ENCODE assay signal across 21 mouse cellular contexts in the genomic region with DNA sequence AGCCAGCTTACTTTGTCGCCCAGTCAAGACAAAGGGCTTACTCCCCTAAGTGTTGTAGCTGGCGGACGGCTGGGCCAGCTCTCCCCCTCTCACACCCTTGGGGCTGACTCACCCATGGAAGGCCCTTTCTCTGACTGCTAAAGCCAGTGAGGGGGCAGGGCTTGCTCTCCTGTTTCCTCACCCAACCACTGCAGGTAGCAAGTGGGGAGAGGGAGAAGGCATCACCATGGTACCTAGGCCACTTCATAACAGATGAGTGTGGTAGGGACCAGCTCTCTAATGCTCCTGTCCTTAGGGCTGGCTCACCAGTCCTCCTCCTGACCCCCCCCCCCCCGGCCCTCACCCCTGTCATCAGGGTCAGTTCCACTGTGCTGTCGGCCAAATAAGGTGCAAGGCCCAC.
DNase-seq lines count a peak whose midpoint lies in the region; ATAC-seq and TF ChIP-seq lines count a peak whose summit lies in the region.
"Had no signal": no experiment of that assay in that cellular context is flagged by ENCODE, and none has a peak within 500 bp of the region (broad histone marks: within the 10 kb centered on the region; RNA-seq: fewer than 3 reads in every experiment).

No protein-coding gene starts in this region.

- DNase-seq in adrenal gland, postnatal 25 days = peak; percentile 3
- no peak for DNase-seq in adrenal gland, postnatal 36 days
- no peak for DNase-seq in hindbrain, embryonic 14.5 days (ENCODE audit: low spot score)
- no peak for DNase-seq in limb, embryonic 10.5 days (ENCODE audit: low spot score)
- no peak for DNase-seq in stomach, postnatal 0 days (ENCODE audit: low spot score)
- DNase-seq: cerebellum, adult 11 months; cerebellum, adult 8-10 months; cerebellum, postnatal 14 days; embryo, embryonic 11 days; gastrocnemius, postnatal 36 days; heart, adult 18-20 months; heart, postnatal 14 days had no signal

- H3K9me3 ChIP-seq in hindbrain, embryonic 16.5 days (ENCODE audit: control insufficient read depth, low read length) = no peaks in the 10 kb centered on the region
- H3K9me3 ChIP-seq in hindbrain, embryonic 14.5 days (ENCODE audit: control insufficient read depth, low read length) = no peaks in the 10 kb centered on the region
- H3K9me3 ChIP-seq in limb, embryonic 15.5 days = no peaks in the 10 kb centered on the region
- H3K9me3 ChIP-seq in limb, embryonic 10.5 days (replicated peaks) = no peaks in the 10 kb centered on the region
- no peaks in the 10 kb centered on the region for H3K9me3 ChIP-seq in stomach, embryonic 14.5 days (ENCODE audit: control insufficient read depth, low read depth, low read length)
- H3K9me3 ChIP-seq in stomach, postnatal 0 days (ENCODE audit: control insufficient read depth, low read length) = no peaks in the 10 kb centered on the region
- H3K9me3 ChIP-seq: embryonic facial prominence, embryonic 15.5 days; forebrain, embryonic 15.5 days; heart, embryonic 10.5 days; heart, embryonic 15.5 days; hindbrain, embryonic 15.5 days had no signal

- TF ChIP-seq EP300 in stomach, postnatal 0 days (optimal IDR thresholded peaks at IDR 0.05) = no peak

- ATAC-seq in hindbrain, embryonic 16.5 days = peak; percentile 30; the same call in 1 of the 2 replicates
- no peak for ATAC-seq in hindbrain, embryonic 14.5 days (ENCODE audit: low FRiP score)
- ATAC-seq in limb, embryonic 15.5 days (ENCODE audit: insufficient number of reproducible peaks, low FRiP score, low TSS enrichment, low read depth) = 0 out of 2 replicates have a peak, but pooled peaks have one; percentile 4
- 0 out of 2 replicates have a peak, but pooled peaks have one; percentile 28 for ATAC-seq in stomach, embryonic 14.5 days (ENCODE audit: insufficient number of reproducible peaks, insufficient read depth, low FRiP score, low read depth)
- ATAC-seq in stomach, postnatal 0 days (ENCODE audit: low FRiP score, low TSS enrichment) = no peak
- ATAC-seq: forebrain, embryonic 15.5 days had no signal

- H3K27me3 ChIP-seq in hindbrain, embryonic 16.5 days (replicated peaks; ENCODE audit: control insufficient read depth, insufficient read depth, low read length) = no peaks in the 10 kb centered on the region
- no peaks in the 10 kb centered on the region for H3K27me3 ChIP-seq in hindbrain, embryonic 14.5 days (ENCODE audit: control insufficient read depth, insufficient read depth, low read length)
- no peaks in the 10 kb centered on the region for H3K27me3 ChIP-seq in limb, embryonic 15.5 days
- H3K27me3 ChIP-seq in limb, embryonic 10.5 days (ENCODE audit: low read depth, poor library complexity, severe bottlenecking) = no peaks in the 10 kb centered on the region
- H3K27me3 ChIP-seq in stomach, embryonic 14.5 days (ENCODE audit: control insufficient read depth, insufficient read depth, low read length) = no peaks in the 10 kb centered on the region
- H3K27me3 ChIP-seq in stomach, postnatal 0 days (ENCODE audit: control insufficient read depth, insufficient read depth, low read length) = no peaks in the 10 kb centered on the region
- H3K27me3 ChIP-seq: embryonic facial prominence, embryonic 15.5 days; forebrain, embryonic 15.5 days; heart, embryonic 15.5 days; hindbrain, embryonic 15.5 days had no signal

- H3K9ac ChIP-seq in hindbrain, embryonic 16.5 days (ENCODE audit: low read depth, low read length) = no peak overlapping the region
- no peak overlapping the region for H3K9ac ChIP-seq in hindbrain, embryonic 14.5 days
- no peak overlapping the region for H3K9ac ChIP-seq in limb, embryonic 15.5 days
- no peak overlapping the region for H3K9ac ChIP-seq in stomach, embryonic 14.5 days (replicated peaks; ENCODE audit: low read depth, low read length)
- no peak overlapping the region for H3K9ac ChIP-seq in stomach, postnatal 0 days (ENCODE audit: low read length)
- H3K9ac ChIP-seq: embryonic facial prominence, embryonic 15.5 days; forebrain, embryonic 15.5 days; heart, embryonic 15.5 days; hindbrain, embryonic 15.5 days had no signal

- TF ChIP-seq CTCF in stomach, postnatal 0 days (IDR thresholded peaks at IDR 0.05; ENCODE audit: low read depth) = no peak

- H3K36me3 ChIP-seq in hindbrain, embryonic 16.5 days (ENCODE audit: control insufficient read depth, insufficient read depth, low read length) = no peaks in the 10 kb centered on the region
- H3K36me3 ChIP-seq in hindbrain, embryonic 14.5 days (replicated peaks; ENCODE audit: control insufficient read depth, insufficient read depth) = no peaks in the 10 kb centered on the region
- no peaks in the 10 kb centered on the region for H3K36me3 ChIP-seq in limb, embryonic 15.5 days
- H3K36me3 ChIP-seq in limb, embryonic 10.5 days = no peaks in the 10 kb centered on the region
- no peaks in the 10 kb centered on the region for H3K36me3 ChIP-seq in stomach, embryonic 14.5 days (ENCODE audit: control insufficient read depth, insufficient read depth, low read length)
- H3K36me3 ChIP-seq in stomach, postnatal 0 days (ENCODE audit: control insufficient read depth, insufficient read depth, low read length) = no peaks in the 10 kb centered on the region
- H3K36me3 ChIP-seq: embryonic facial prominence, embryonic 15.5 days; forebrain, embryonic 15.5 days; heart, embryonic 10.5 days; heart, embryonic 15.5 days; hindbrain, embryonic 15.5 days had no signal

- no peak overlapping the region for H3K27ac ChIP-seq in hindbrain, embryonic 16.5 days (ENCODE audit: low read depth, low read length)
- H3K27ac ChIP-seq in hindbrain, embryonic 14.5 days = no peak overlapping the region
- H3K27ac ChIP-seq in limb, embryonic 15.5 days = no peak overlapping the region
- H3K27ac ChIP-seq in limb, embryonic 10.5 days = no peak overlapping the region
- no peak overlapping the region for H3K27ac ChIP-seq in stomach, embryonic 14.5 days (ENCODE audit: low read length)
- no peak overlapping the region for H3K27ac ChIP-seq in stomach, postnatal 0 days (replicated peaks)
- H3K27ac ChIP-seq: embryonic facial prominence, embryonic 15.5 days; forebrain, embryonic 15.5 days; heart, embryonic 10.5 days; heart, embryonic 15.5 days; hindbrain, embryonic 15.5 days had no signal

- H3K4me3 ChIP-seq in hindbrain, embryonic 16.5 days (ENCODE audit: low read length) = no peak overlapping the region
- no peak overlapping the region for H3K4me3 ChIP-seq in hindbrain, embryonic 14.5 days (replicated peaks; ENCODE audit: low read length)
- H3K4me3 ChIP-seq in limb, embryonic 15.5 days = no peak overlapping the region
- no peak overlapping the region for H3K4me3 ChIP-seq in limb, embryonic 10.5 days
- no peak overlapping the region for H3K4me3 ChIP-seq in stomach, embryonic 14.5 days (ENCODE audit: low read depth, low read length)
- H3K4me3 ChIP-seq in stomach, postnatal 0 days (ENCODE audit: low read depth, low read length) = no peak overlapping the region
- H3K4me3 ChIP-seq: embryonic facial prominence, embryonic 15.5 days; erythroblast, embryonic 14.5 days; forebrain, embryonic 15.5 days; heart, embryonic 10.5 days; heart, embryonic 15.5 days; hindbrain, embryonic 15.5 days had no signal

- H3K4me1 ChIP-seq in hindbrain, embryonic 16.5 days (ENCODE audit: control insufficient read depth, insufficient read depth, low read depth, low read length) = no peaks in the 10 kb centered on the region
- H3K4me1 ChIP-seq in hindbrain, embryonic 14.5 days (replicated peaks; ENCODE audit: control insufficient read depth, insufficient read depth, low read length) = no peaks in the 10 kb centered on the region
- H3K4me1 ChIP-seq in limb, embryonic 15.5 days = no peaks in the 10 kb centered on the region
- no peaks in the 10 kb centered on the region for H3K4me1 ChIP-seq in limb, embryonic 10.5 days
- H3K4me1 ChIP-seq in stomach, embryonic 14.5 days (ENCODE audit: control insufficient read depth, insufficient read depth, low read length) = no peaks in the 10 kb centered on the region
- H3K4me1 ChIP-seq in stomach, postnatal 0 days (replicated peaks; ENCODE audit: control insufficient read depth, insufficient read depth) = no peaks in the 10 kb centered on the region
- H3K4me1 ChIP-seq: embryonic facial prominence, embryonic 15.5 days; forebrain, embryonic 15.5 days; heart, embryonic 10.5 days; heart, embryonic 15.5 days; hindbrain, embryonic 15.5 days had no signal

- no peak overlapping the region for H3K4me2 ChIP-seq in hindbrain, embryonic 16.5 days (ENCODE audit: low read length)
- H3K4me2 ChIP-seq in hindbrain, embryonic 14.5 days (replicated peaks) = no peak overlapping the region
- H3K4me2 ChIP-seq in limb, embryonic 15.5 days = no peak overlapping the region
- H3K4me2 ChIP-seq in stomach, embryonic 14.5 days (replicated peaks; ENCODE audit: low read depth, low read length) = no peak overlapping the region
- H3K4me2 ChIP-seq in stomach, postnatal 0 days (replicated peaks; ENCODE audit: low read depth) = no peak overlapping the region
- H3K4me2 ChIP-seq: embryonic facial prominence, embryonic 15.5 days; forebrain, embryonic 15.5 days; heart, embryonic 15.5 days; hindbrain, embryonic 15.5 days had no signal

- 83% methylated on average over 5 of the region's 5 CpGs for WGBS in hindbrain, embryonic 16.5 days
- 80% methylated on average over 5 of the region's 5 CpGs for WGBS in hindbrain, embryonic 14.5 days
- WGBS in limb, embryonic 15.5 days = 74% methylated on average over 5 of the region's 5 CpGs
- 78% methylated on average over 5 of the region's 5 CpGs for WGBS in limb, embryonic 10.5 days
- 72% methylated on average over 5 of the region's 5 CpGs for WGBS in stomach, embryonic 14.5 days
- 45% methylated on average over 5 of the region's 5 CpGs for WGBS in stomach, postnatal 0 days

Comparison
In these comparisons a context has a peak if more than half of its experiments do, and no peak if none do; other contexts are left out.
1. ATAC-seq: peak in hindbrain, embryonic 16.5 days (single experiment), limb, embryonic 15.5 days (single experiment) and stomach, embryonic 14.5 days (single experiment); none in hindbrain, embryonic 14.5 days (single experiment) and stomach, postnatal 0 days (single experiment).